Mouse (Mus musculus) heart, postnatal 4 days (tissue): ENCODE measurements around the gene Dupd1. TPM values are rescaled to one million over a fixed set of nuclear protein-coding genes. Genes with fewer than 3 reads are reported as not detected.
A peak's percentile ranks its signal among the peaks of the same experiment; 100 is the strongest.
"Not testable (repeated sequence)": the region's sequence is repeated elsewhere in the genome, so short reads cannot be mapped to it uniquely, and the experiment has no call there.

Experiments used
- DNase-seq: peaks from one replicate; pipeline ENCODE4 v3.0.0; 2021
- total RNA-seq, 2 experiments: library from RNA; stranded (reverse); gene quantifications; 2 replicates each; pipeline ENCODE4 v1.2.3; 2021

The Dupd1 gene
- total RNA-seq, 2 experiments from 2014 or later = 0.68 TPM; not detected in 1

- DNase-seq = no peak
Observed at GRCm38 (mm10) chr14:21674471-21674870, 39.9 kb downstream of the Dupd1 start.

GRCm38 (mm10) chr14:21673100-21673499 lies 41.3 kb downstream of the Dupd1 start:
- no peak for DNase-seq

- not testable (repeated sequence) for DNase-seq
Observed at GRCm38 (mm10) chr14:21670422-21671006, 43.9 kb downstream of the Dupd1 start.

- DNase-seq = no peak
Observed at GRCm38 (mm10) chr14:21669633-21670421, 44.5 kb downstream of the Dupd1 start.

GRCm38 (mm10) chr14:21669218-21669617 lies 45.2 kb downstream of the Dupd1 start:
- no peak for DNase-seq

GRCm38 (mm10) chr14:21662465-21663142 lies 51.8 kb downstream of the Dupd1 start:
- peak; percentile 57 for DNase-seq

GRCm38 (mm10) chr14:21659652-21660051 lies 54.7 kb downstream of the Dupd1 start:
- peak; percentile 80 for DNase-seq

- DNase-seq = peak; percentile 71
Observed at GRCm38 (mm10) chr14:21659155-21659554, 55.2 kb downstream of the Dupd1 start.

GRCm38 (mm10) chr14:21653813-21654212 lies 60.6 kb downstream of the Dupd1 start:
- DNase-seq = no peak

GRCm38 (mm10) chr14:21640806-21641435 lies 73.5 kb downstream of the Dupd1 start:
- DNase-seq = no peak

GRCm38 (mm10) chr14:21636548-21636947 lies 77.8 kb downstream of the Dupd1 start:
- DNase-seq = no peak

- no peak for DNase-seq
Observed at GRCm38 (mm10) chr14:21631665-21632200, 82.6 kb downstream of the Dupd1 start.

Other genes starting within 250 kb of the Dupd1 start
- gene Kat6b, start 233.1 kb downstream of the Dupd1 start, total RNA-seq = 10 to 100 TPM; 38.7 to 39.5 TPM
- gene Samd8, start 36.0 kb upstream of the Dupd1 start, total RNA-seq = 10 to 100 TPM; 26.1 to 27.4 TPM
- gene Dusp13, start 36.6 kb upstream of the Dupd1 start, total RNA-seq = not detected
- gene Vdac2, start 110.7 kb upstream of the Dupd1 start, total RNA-seq = 100 to 1,000 TPM; 606 to 622 TPM
- gene Comtd1, start 134.4 kb upstream of the Dupd1 start, total RNA-seq = 10 to 100 TPM; 16.9 to 25.9 TPM